Mouse (Mus musculus) cortical plate, adult 2 months (tissue): ENCODE measurements around the gene Gins2.

Experiments
- CTCF ChIP-seq: fragments of 200-500 bp; IDR thresholded peaks from 2 replicates; pipeline ENCODE4 v1.5.1; 2011; ENCODE audit warnings: mild to moderate bottlenecking, control low read depth, low read length; ENCODE audit not compliant: insufficient read depth; ENCODE audit errors: extremely low read depth
- POLR2A ChIP-seq: fragments of 200-500 bp; IDR thresholded peaks from 2 replicates; pipeline ENCODE4 v1.6.1; 2011; ENCODE audit warnings: mild to moderate bottlenecking, low read length, control low read depth; ENCODE audit not compliant: insufficient read depth; ENCODE audit errors: extremely low read depth

DNA sequence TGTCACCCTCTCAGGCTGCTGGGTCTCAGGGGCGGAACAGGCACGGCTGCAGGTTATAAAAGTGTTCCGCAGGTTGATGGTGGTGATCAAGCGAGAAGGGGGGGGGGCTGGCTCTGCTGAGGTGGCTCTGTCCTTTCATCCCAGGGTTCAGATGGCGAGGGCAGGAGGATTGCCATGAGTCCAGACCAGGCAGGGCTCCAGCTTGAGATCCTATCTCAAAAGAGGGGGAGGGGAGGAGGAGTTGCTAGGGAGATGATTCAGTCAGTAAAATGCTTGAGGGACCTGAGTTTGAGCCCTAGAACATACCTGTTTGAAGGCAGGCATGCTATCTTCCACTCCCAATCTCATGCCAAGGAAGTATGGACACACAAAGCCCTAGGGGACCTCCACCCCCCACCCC lies 28.6 kb downstream of the Gins2 start:
- no peak for TF ChIP-seq POLR2A
- TF ChIP-seq CTCF, result no peak
